Mouse (Mus musculus) ES-E14 (cell line): ENCODE measurements around the gene Pakap. TPM values are rescaled to one million over a fixed set of nuclear protein-coding genes. Genes with fewer than 3 reads are reported as not detected.

Experiments used
- DNase-seq: peaks from one replicate; pipeline ENCODE4 v3.0.0-alpha.2; 2013; ENCODE audit warnings: low read depth, low spot score
- H3K27ac ChIP-seq: 2 replicates; pipeline ENCODE4 v1.5.1; 2012; ENCODE audit warnings: low read depth, mild to moderate bottlenecking, low read length, moderate library complexity, mixed read lengths; ENCODE audit not compliant: poor library complexity, insufficient read depth, severe bottlenecking
- H3K36me3 ChIP-seq: 2 replicates; pipeline ENCODE4 v1.6.1; 2012; ENCODE audit warnings: mild to moderate bottlenecking, low read length, moderate library complexity, mixed read lengths; ENCODE audit not compliant: control insufficient read depth, poor library complexity, insufficient read depth, severe bottlenecking
- H3K4me1 ChIP-seq, 2 experiments: fragments of 150-350 bp in 1 of 2; sonication (generic) in 1 of 2; 2 replicates each; pipeline ENCODE4 v1.6.1; 2012; ENCODE audit warnings: low read length in 2 of 2, mild to moderate bottlenecking in 1 of 2, mixed read lengths in 1 of 2; ENCODE audit not compliant: control insufficient read depth in 2 of 2, insufficient read depth in 2 of 2, poor library complexity in 1 of 2
- H3K4me3 ChIP-seq, 2 experiments: fragments of 150-350 bp in 1 of 2; sonication (generic) in 1 of 2; 2 replicates each; pipeline ENCODE4 v1.5.1; 2012; ENCODE audit warnings: low read length in 2 of 2, low read depth in 1 of 2, mild to moderate bottlenecking in 1 of 2, mixed read lengths in 1 of 2; ENCODE audit not compliant: insufficient read depth in 1 of 2, poor library complexity in 1 of 2, severe bottlenecking in 1 of 2
- H3K9ac ChIP-seq: 2 replicates; pipeline ENCODE4 v1.6.1; 2012; ENCODE audit warnings: low read depth, mild to moderate bottlenecking, low read length, mixed read lengths; ENCODE audit not compliant: poor library complexity, insufficient read depth, severe bottlenecking
- H3K9me3 ChIP-seq: fragments of 150-350 bp; sonication (generic); 2 replicates; pipeline ENCODE4 v1.6.1; 2012; ENCODE audit warnings: low read depth, mild to moderate bottlenecking, low read length; ENCODE audit not compliant: control insufficient read depth, insufficient read depth
- CHD2 ChIP-seq: IDR thresholded peaks from 2 replicates; pipeline ENCODE4 v1.6.1; 2014; ENCODE audit warnings: mild to moderate bottlenecking, low read depth, low read length, inconsistent platforms
- HCFC1 ChIP-seq: IDR thresholded peaks from 2 replicates; pipeline ENCODE4 v1.6.1; 2012; ENCODE audit warnings: low read length, inconsistent platforms, borderline replicate concordance; ENCODE audit not compliant: insufficient read depth
- MAFK ChIP-seq: IDR thresholded peaks from 2 replicates; pipeline ENCODE4 v1.6.1; 2014; ENCODE audit warnings: mild to moderate bottlenecking, low read depth, low read length, inconsistent platforms; ENCODE audit not compliant: insufficient read depth
- ZC3H11A ChIP-seq: IDR thresholded peaks from 2 replicates; pipeline ENCODE4 v1.6.1; 2012; ENCODE audit warnings: low read depth, mild to moderate bottlenecking, inconsistent platforms, low read length, borderline replicate concordance
- ZNF384 ChIP-seq: IDR thresholded peaks from 2 replicates; pipeline ENCODE4 v1.6.1; 2012; ENCODE audit warnings: low read depth, low read length, inconsistent platforms
- in situ Hi-C, 2 experiments: fragments of 600-800 bp; cut with MboI; formaldehyde crosslinking; loops; one replicate each; pipeline ENCODE4 v1.15.1; 2025; ENCODE audit warnings: low sequenced_read_pairs in 2 of 2, inconsistent platforms in 1 of 2; ENCODE audit not compliant: unreplicated experiment in 2 of 2
- total RNA-seq: library from RNA; depleted of rRNA; stranded (reverse); fragments of 300-350 nt; gene quantifications from 2 replicates; pipeline ENCODE4 v1.2.3, GENCODE M21; 2012

Pakap gene
- total RNA-seq, 1 experiment: 5.8 TPM

GRCm38 (mm10) chr4:57764926-57765325 lies 196.9 kb downstream of the Pakap start:
- in situ Hi-C loops: no loop called here
- no peaks in the 10 kb centered on the region; a peak in 1 of 4 replicates for H3K4me1 ChIP-seq
- no peak overlapping the region for H3K4me3 ChIP-seq
- no peak overlapping the region for H3K27ac ChIP-seq
- H3K9me3 ChIP-seq: no peaks in the 10 kb centered on the region
- H3K36me3 ChIP-seq: no peaks in the 10 kb centered on the region
- TF ChIP-seq ZC3H11A: no peak
- no peak for TF ChIP-seq ZNF384
- no peak for TF ChIP-seq CHD2
- no peak for TF ChIP-seq HCFC1
- TF ChIP-seq MAFK: no peak
- no peak overlapping the region for H3K9ac ChIP-seq
- DNase-seq: no peak

- no peaks in the 10 kb centered on the region for H3K9me3 ChIP-seq
- peaks cover 0 to 4% of the 10 kb centered on the region in 2 experiments; a peak in 1 of 4 replicates for H3K4me1 ChIP-seq
- TF ChIP-seq CHD2: no peak
- no peak for TF ChIP-seq HCFC1
- no peaks in the 10 kb centered on the region for H3K36me3 ChIP-seq
- no peak for DNase-seq
- no peak overlapping the region for H3K4me3 ChIP-seq
- no peak overlapping the region for H3K27ac ChIP-seq
- H3K9ac ChIP-seq: no peak overlapping the region
- in situ Hi-C loops: no loop called here
Observed at GRCm38 (mm10) chr4:57765806-57766205, 197.8 kb downstream of the Pakap start.

GRCm38 (mm10) chr4:57769007-57769406 lies 201.0 kb downstream of the Pakap start:
- in situ Hi-C loops: no loop called here
- H3K9ac ChIP-seq: no peak overlapping the region
- peaks cover 0 to 10% of the 10 kb centered on the region in 2 experiments; a peak in 1 of 4 replicates for H3K4me1 ChIP-seq
- no peaks in the 10 kb centered on the region for H3K9me3 ChIP-seq
- no peak overlapping the region for H3K4me3 ChIP-seq
- TF ChIP-seq ZNF384: no peak
- TF ChIP-seq CHD2: no peak
- no peak for TF ChIP-seq HCFC1
- no peak for TF ChIP-seq ZC3H11A
- no peak for TF ChIP-seq MAFK
- no peak overlapping the region for H3K27ac ChIP-seq
- no peak for DNase-seq
- H3K36me3 ChIP-seq: no peaks in the 10 kb centered on the region

GRCm38 (mm10) chr4:57770185-57770823 lies 202.3 kb downstream of the Pakap start:
- no peak overlapping the region for H3K9ac ChIP-seq

GRCm38 (mm10) chr4:57771558-57772219 lies 203.7 kb downstream of the Pakap start:
- Histone ChIP-seq H3K4me3 (no peak overlapping the region), H3K36me3 (no peaks in the 10 kb centered on the region), H3K9me3 (no peaks in the 10 kb centered on the region), H3K27ac (no peak overlapping the region), H3K9ac (no peak overlapping the region), H3K4me1 (peaks cover 0 to 10% of the 10 kb centered on the region in 2 experiments; a peak in 1 of 4 replicates)
- in situ Hi-C loops: no loop called here
- no peak for DNase-seq
- TF ChIP-seq CHD2: no peak
- TF ChIP-seq HCFC1: no peak
- TF ChIP-seq MAFK: no peak
- no peak for TF ChIP-seq ZC3H11A
- TF ChIP-seq ZNF384: no peak

More at GRCm38 (mm10) chr4:57770185-57770823, 202.3 kb downstream of the Pakap start:
- in situ Hi-C loops: no loop called here
- H3K27ac ChIP-seq: peak overlapping the region; percentile 50
- TF ChIP-seq CHD2: 0 out of 2 replicates have a peak, but pooled peaks have one; percentile 48
- no peak for TF ChIP-seq HCFC1
- H3K36me3 ChIP-seq: no peaks in the 10 kb centered on the region
- peaks cover 0 to 10% of the 10 kb centered on the region in 2 experiments; a peak in 1 of 4 replicates for H3K4me1 ChIP-seq
- no peaks in the 10 kb centered on the region for H3K9me3 ChIP-seq
- DNase-seq: peak; percentile 79
- no peak overlapping the region for H3K4me3 ChIP-seq
